Mouse (Mus musculus): ENCODE data around the gene Reck. TPM values are rescaled to one million over a fixed set of nuclear protein-coding genes. Genes with fewer than 3 reads are reported as not detected.
A peak's percentile ranks its signal among the peaks of the same experiment; 100 is the strongest.

Gene Reck
- 4.7 and 5.8 TPM in 2 replicates for polyA plus RNA-seq (2014; fragmentation: Nextera tagmentation; extraction: Ambion mirVana)

GRCm38 (mm10) chr4:43875160-43875918 lies at the start of gene Reck:
Gene Reck, plus strand, starts transcription at chr4:43875530.
- H3K4me1 ChIP-seq (ENCODE audit: control insufficient read depth, insufficient read depth, low read length): peaks cover 4% of the 10 kb centered on the region; the same call in 1 of the 2 replicates
- H3K27ac ChIP-seq (ENCODE audit: low read depth, low read length): peak within 1 kb of the TSS; percentile 14; the same call in 1 of the 2 replicates
- peak within 1 kb of the TSS; percentile 82 for H3K9ac ChIP-seq (ENCODE audit: low read length)
- peak within 1 kb of the TSS; percentile 97 for H3K4me2 ChIP-seq (ENCODE audit: low read length)
- WGBS: under 1% methylated on average over 71 of the region's 73 CpGs
- no peaks in the 10 kb centered on the region for H3K36me3 ChIP-seq (ENCODE audit: control insufficient read depth, insufficient read depth, low read length)
- no peaks in the 10 kb centered on the region for H3K9me3 ChIP-seq (replicated peaks; ENCODE audit: control insufficient read depth, low read length)
- peak within 1 kb of the TSS; percentile 84 for H3K4me3 ChIP-seq (ENCODE audit: low read depth, low read length)
- peak; percentile 93 for ATAC-seq
- H3K27me3 ChIP-seq (replicated peaks; ENCODE audit: control insufficient read depth, insufficient read depth, low read length): no peaks in the 10 kb centered on the region
- DNase-seq (ENCODE audit: low spot score): peak; percentile 92

- H3K4me2 ChIP-seq (ENCODE audit: low read length): no peak overlapping the region
- H3K36me3 ChIP-seq (ENCODE audit: control insufficient read depth, insufficient read depth, low read length): no peaks in the 10 kb centered on the region
- no peak overlapping the region for H3K4me3 ChIP-seq (ENCODE audit: low read depth, low read length)
- no peaks in the 10 kb centered on the region for H3K27me3 ChIP-seq (replicated peaks; ENCODE audit: control insufficient read depth, insufficient read depth, low read length)
- H3K9ac ChIP-seq (ENCODE audit: low read length): no peak overlapping the region
- no peaks in the 10 kb centered on the region for H3K9me3 ChIP-seq (replicated peaks; ENCODE audit: control insufficient read depth, low read length)
- H3K27ac ChIP-seq (ENCODE audit: low read depth, low read length): no peak overlapping the region
- H3K4me1 ChIP-seq (ENCODE audit: control insufficient read depth, insufficient read depth, low read length): no peaks in the 10 kb centered on the region
- 94% methylated on average over 4 of the region's 4 CpGs for WGBS
- DNase-seq (ENCODE audit: low spot score) (no peak), ATAC-seq (no peak)
Observed at GRCm38 (mm10) chr4:43828806-43829205, 46.5 kb upstream of the Reck start.

DNA sequence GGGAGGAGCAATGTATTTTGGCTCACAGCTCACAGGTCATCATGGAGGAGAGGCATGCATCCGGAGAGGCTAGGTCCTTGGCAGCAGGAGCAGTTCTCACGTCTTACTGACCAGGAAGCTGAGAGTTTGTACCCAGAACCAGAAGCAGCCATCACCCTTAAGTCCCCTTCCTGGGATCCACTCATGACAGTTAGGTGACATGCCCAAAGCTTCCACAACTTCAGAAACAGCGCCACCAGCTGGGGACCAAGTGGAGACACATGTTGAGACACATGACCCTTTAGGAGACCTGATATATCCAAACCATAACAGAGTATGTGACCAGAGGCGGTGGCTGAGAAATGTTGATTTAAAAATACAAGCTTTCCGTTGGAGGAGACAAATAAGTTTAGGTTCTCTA lies 43.3 kb upstream of the Reck start:
- Histone ChIP-seq H3K36me3 (ENCODE audit: control insufficient read depth, insufficient read depth, low read length) (no peaks in the 10 kb centered on the region), H3K9ac (ENCODE audit: low read length) (no peak overlapping the region), H3K27me3 (replicated peaks; ENCODE audit: control insufficient read depth, insufficient read depth, low read length) (no peaks in the 10 kb centered on the region), H3K4me1 (ENCODE audit: control insufficient read depth, insufficient read depth, low read length) (no peaks in the 10 kb centered on the region), H3K9me3 (replicated peaks; ENCODE audit: control insufficient read depth, low read length) (no peaks in the 10 kb centered on the region), H3K4me2 (ENCODE audit: low read length) (no peak overlapping the region), H3K4me3 (ENCODE audit: low read depth, low read length) (no peak overlapping the region), H3K27ac (ENCODE audit: low read depth, low read length) (no peak overlapping the region)
- ATAC-seq (no peak), DNase-seq (ENCODE audit: low spot score) (no peak)
- whole genome bisulfite sequencing: 75% methylated on average over 5 of the region's 5 CpGs

DNA sequence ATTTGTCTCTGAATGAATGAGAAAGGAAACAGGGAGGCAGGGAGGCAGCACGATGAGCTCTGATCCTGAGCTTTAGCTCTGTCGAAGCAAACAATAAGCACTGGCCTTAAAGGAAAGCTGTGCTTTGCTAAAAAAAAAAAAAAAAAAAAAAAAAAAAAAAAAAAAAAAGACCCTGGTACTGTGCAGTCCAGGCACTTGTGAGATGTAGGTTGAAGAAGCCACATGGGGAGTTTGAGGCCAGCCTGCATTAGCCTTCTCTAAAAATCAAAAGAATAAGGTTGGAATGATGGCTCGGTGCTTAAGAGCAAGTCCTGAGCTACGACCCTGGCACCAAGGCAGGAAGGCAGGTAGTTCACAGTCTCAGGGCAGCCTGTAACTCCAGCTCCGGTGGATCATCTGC lies 41.6 kb upstream of the Reck start:
- H3K27ac ChIP-seq (ENCODE audit: low read depth, low read length): no peak overlapping the region
- DNase-seq (ENCODE audit: low spot score): no peak
- no peaks in the 10 kb centered on the region for H3K9me3 ChIP-seq (replicated peaks; ENCODE audit: control insufficient read depth, low read length)
- H3K9ac ChIP-seq (ENCODE audit: low read length): no peak overlapping the region
- H3K36me3 ChIP-seq (ENCODE audit: control insufficient read depth, insufficient read depth, low read length): no peaks in the 10 kb centered on the region
- H3K4me3 ChIP-seq (ENCODE audit: low read depth, low read length): no peak overlapping the region
- no peaks in the 10 kb centered on the region for H3K4me1 ChIP-seq (ENCODE audit: control insufficient read depth, insufficient read depth, low read length)
- 61% methylated on average over 5 of the region's 5 CpGs for WGBS
- no peaks in the 10 kb centered on the region for H3K27me3 ChIP-seq (replicated peaks; ENCODE audit: control insufficient read depth, insufficient read depth, low read length)
- H3K4me2 ChIP-seq (ENCODE audit: low read length): no peak overlapping the region
- ATAC-seq: no peak

DNA sequence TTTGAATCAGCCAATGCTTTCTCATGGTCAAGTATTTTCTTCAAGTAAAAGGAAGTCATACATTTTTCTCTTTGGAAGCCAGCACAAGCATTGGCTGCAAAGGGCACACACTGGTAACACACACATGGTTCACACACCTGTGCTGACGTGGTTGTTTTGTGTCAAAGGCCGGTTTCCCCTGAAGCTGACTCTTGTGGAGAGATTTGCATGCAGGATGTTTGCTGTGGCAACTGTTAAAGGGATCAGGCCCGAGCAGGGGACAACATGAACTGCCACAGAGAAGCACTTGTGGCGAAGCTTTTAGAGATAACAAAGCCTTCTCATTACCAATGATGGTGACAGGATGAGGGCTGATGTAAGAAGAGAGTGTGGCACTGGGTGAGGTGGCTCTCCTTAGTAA lies 40.6 kb upstream of the Reck start:
- H3K9me3 ChIP-seq (replicated peaks; ENCODE audit: control insufficient read depth, low read length): no peaks in the 10 kb centered on the region
- H3K36me3 ChIP-seq (ENCODE audit: control insufficient read depth, insufficient read depth, low read length): no peaks in the 10 kb centered on the region
- no peak overlapping the region for H3K9ac ChIP-seq (ENCODE audit: low read length)
- H3K4me3 ChIP-seq (ENCODE audit: low read depth, low read length): no peak overlapping the region
- 80% methylated on average over 4 of the region's 4 CpGs for WGBS
- H3K4me1 ChIP-seq (ENCODE audit: control insufficient read depth, insufficient read depth, low read length): no peaks in the 10 kb centered on the region
- H3K27ac ChIP-seq (ENCODE audit: low read depth, low read length): no peak overlapping the region
- DNase-seq (ENCODE audit: low spot score): no peak
- ATAC-seq: no peak
- H3K27me3 ChIP-seq (replicated peaks; ENCODE audit: control insufficient read depth, insufficient read depth, low read length): no peaks in the 10 kb centered on the region
- no peak overlapping the region for H3K4me2 ChIP-seq (ENCODE audit: low read length)

DNA sequence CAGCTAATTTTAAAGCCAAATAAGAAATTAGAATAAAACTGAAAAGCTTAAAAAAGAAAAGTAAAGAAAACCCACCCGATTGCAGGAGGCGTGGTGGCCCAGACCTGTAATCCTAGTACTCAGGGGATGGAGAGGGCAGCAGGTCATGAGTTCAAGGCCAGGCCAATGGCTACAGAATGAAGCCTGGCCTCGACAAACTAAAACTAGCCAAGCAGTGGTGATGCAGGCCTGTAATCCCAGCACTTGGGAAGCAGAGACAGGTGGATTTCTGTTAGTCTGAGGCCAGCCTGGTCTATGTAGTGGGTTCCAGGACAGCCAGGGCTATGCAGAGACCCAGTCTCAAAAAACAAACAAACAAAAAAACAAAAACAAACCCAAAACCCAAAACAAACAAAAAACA lies 37.0 kb upstream of the Reck start:
- Histone ChIP-seq H3K9me3 (replicated peaks; ENCODE audit: control insufficient read depth, low read length) (no peaks in the 10 kb centered on the region), H3K4me1 (ENCODE audit: control insufficient read depth, insufficient read depth, low read length) (no peaks in the 10 kb centered on the region), H3K27me3 (replicated peaks; ENCODE audit: control insufficient read depth, insufficient read depth, low read length) (no peaks in the 10 kb centered on the region), H3K27ac (ENCODE audit: low read depth, low read length) (no peak overlapping the region), H3K36me3 (ENCODE audit: control insufficient read depth, insufficient read depth, low read length) (no peaks in the 10 kb centered on the region), H3K9ac (ENCODE audit: low read length) (no peak overlapping the region), H3K4me3 (ENCODE audit: low read depth, low read length) (no peak overlapping the region), H3K4me2 (ENCODE audit: low read length) (no peak overlapping the region)
- ATAC-seq: no peak
- DNase-seq (ENCODE audit: low spot score): no peak
- WGBS: 77% methylated on average over 3 of the region's 3 CpGs

GRCm38 (mm10) chr4:43840101-43840500 lies 35.2 kb upstream of the Reck start, which contains the start of gene Olfr157:
Gene Olfr157, minus strand, starts transcription at chr4:43840201.
- WGBS: 73% methylated on average over 1 of the region's 1 CpGs
- Histone ChIP-seq H3K4me3 (ENCODE audit: low read depth, low read length) (no peak within 1 kb of the TSS), H3K9ac (ENCODE audit: low read length) (no peak within 1 kb of the TSS), H3K4me2 (ENCODE audit: low read length) (no peak within 1 kb of the TSS), H3K9me3 (replicated peaks; ENCODE audit: control insufficient read depth, low read length) (0 out of 2 replicates have a peak, but pooled peaks cover 2% of the 10 kb centered on the region), H3K36me3 (ENCODE audit: control insufficient read depth, insufficient read depth, low read length) (no peaks in the 10 kb centered on the region), H3K27ac (ENCODE audit: low read depth, low read length) (no peak within 1 kb of the TSS), H3K4me1 (ENCODE audit: control insufficient read depth, insufficient read depth, low read length) (no peaks in the 10 kb centered on the region), H3K27me3 (replicated peaks; ENCODE audit: control insufficient read depth, insufficient read depth, low read length) (no peaks in the 10 kb centered on the region)
- DNase-seq (ENCODE audit: low spot score): no peak
- ATAC-seq: no peak

DNA sequence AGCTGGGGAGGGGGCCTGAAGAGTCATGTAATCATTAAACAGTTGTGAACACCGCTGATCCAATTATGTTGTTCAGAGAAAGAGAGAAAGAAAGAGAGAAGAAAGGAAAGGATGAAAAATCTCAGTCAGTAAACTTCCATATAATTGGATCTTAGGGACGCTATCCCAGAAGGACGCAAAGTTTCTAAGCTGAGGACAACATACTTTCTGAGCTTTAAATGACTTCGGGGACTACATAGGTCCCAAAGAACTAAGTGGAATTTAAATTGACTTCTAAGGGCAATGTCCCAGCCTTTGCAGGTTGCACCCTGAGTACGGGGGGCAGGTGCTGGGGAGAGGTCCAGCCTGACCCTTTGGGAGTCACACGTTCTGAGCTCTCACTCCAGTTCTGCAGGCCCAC lies 24.1 kb upstream of the Reck start, which contains the start of gene Olfr155:
Gene Olfr155, plus strand, starts transcription at position 301 of the 400 bp plus-strand sequence.
- WGBS: 91% methylated on average over 6 of the region's 6 CpGs
- Histone ChIP-seq H3K9ac (ENCODE audit: low read length) (no peak within 1 kb of the TSS), H3K27me3 (replicated peaks; ENCODE audit: control insufficient read depth, insufficient read depth, low read length) (no peaks in the 10 kb centered on the region), H3K4me2 (ENCODE audit: low read length) (no peak within 1 kb of the TSS), H3K9me3 (replicated peaks; ENCODE audit: control insufficient read depth, low read length) (no peaks in the 10 kb centered on the region), H3K4me1 (ENCODE audit: control insufficient read depth, insufficient read depth, low read length) (no peaks in the 10 kb centered on the region), H3K36me3 (ENCODE audit: control insufficient read depth, insufficient read depth, low read length) (no peaks in the 10 kb centered on the region), H3K4me3 (ENCODE audit: low read depth, low read length) (no peak within 1 kb of the TSS), H3K27ac (ENCODE audit: low read depth, low read length) (no peak within 1 kb of the TSS)
- no peak for DNase-seq (ENCODE audit: low spot score)
- ATAC-seq: no peak

- DNase-seq (ENCODE audit: low spot score): no peak
- Histone ChIP-seq H3K36me3 (ENCODE audit: control insufficient read depth, insufficient read depth, low read length) (no peaks in the 10 kb centered on the region), H3K9ac (ENCODE audit: low read length) (no peak overlapping the region), H3K9me3 (replicated peaks; ENCODE audit: control insufficient read depth, low read length) (no peaks in the 10 kb centered on the region), H3K4me2 (ENCODE audit: low read length) (no peak overlapping the region), H3K4me3 (ENCODE audit: low read depth, low read length) (no peak overlapping the region), H3K4me1 (ENCODE audit: control insufficient read depth, insufficient read depth, low read length) (no peaks in the 10 kb centered on the region), H3K27me3 (replicated peaks; ENCODE audit: control insufficient read depth, insufficient read depth, low read length) (no peaks in the 10 kb centered on the region), H3K27ac (ENCODE audit: low read depth, low read length) (no peak overlapping the region)
- ATAC-seq: no peak
- 82% methylated on average over 8 of the region's 8 CpGs for WGBS
Observed at GRCm38 (mm10) chr4:43854101-43854500, 21.2 kb upstream of the Reck start.
